Mouse (Mus musculus) small intestine, adult 2 months (tissue): ENCODE measurements around the gene Igsf21.

Experiments used
- CTCF ChIP-seq: fragments of 200-500 bp; IDR thresholded peaks from 2 replicates; pipeline ENCODE4 v1.5.1; 2012; ENCODE audit warnings: low read depth, mild to moderate bottlenecking, control low read depth, inconsistent platforms, low read length, moderate library complexity, mixed read lengths; ENCODE audit not compliant: insufficient replicate concordance, insufficient read length; ENCODE audit errors: extremely low read depth
- POLR2A ChIP-seq: fragments of 200-500 bp; IDR thresholded peaks from 2 replicates; pipeline ENCODE4 v1.6.1; 2012; ENCODE audit warnings: low read depth, mild to moderate bottlenecking, control low read depth, inconsistent platforms, low read length, moderate library complexity

- peak; percentile 15; the same call in 1 of the 2 replicates for TF ChIP-seq CTCF
- no peak for TF ChIP-seq POLR2A
Measured at GRCm38 (mm10) chr4:140159617-140160016, 87.0 kb downstream of the Igsf21 start.
